Mouse (Mus musculus) left cerebral cortex, postnatal 25 days (tissue): Measurements from ENCODE around the gene Fuz. TPM values are rescaled to one million over a fixed set of nuclear protein-coding genes. Genes with fewer than 3 reads are reported as not detected.

Experiments
- DNase-seq, 2 experiments: peaks; one replicate each; pipeline ENCODE4 v3.0.0; 2022; ENCODE audit warnings: low spot score in 2 of 2, mixed read lengths in 1 of 2
- intact Hi-C: fragments of 180-260 bp; cut with DNase I; formaldehyde crosslinking; loops from one replicate; pipeline ENCODE4 v1.15.1; 2025
- total RNA-seq, 2 experiments: library from RNA; stranded (reverse); gene quantifications; 2 replicates each; pipeline ENCODE4 v1.2.3; 2021

The Fuz gene
- total RNA-seq: 10 to 100 TPM; 20.7 to 25.5 TPM

GRCm38 (mm10) chr7:44895593-44896434 lies at the start of gene Fuz:
Fuz (plus strand) TSS chr7:44896079.
- DNase-seq: peak; percentile 91 to 97
- intact Hi-C loops: loop anchor here (1.0 kb wide), 1 partner anchor 27 kb away; the partner anchor contains the start of gene Ptov1

GRCm38 (mm10) chr7:44846804-44847203 lies 49.1 kb upstream of the Fuz start:
- intact Hi-C loops: no loop called here

GRCm38 (mm10) chr7:44847772-44848171 lies 48.1 kb upstream of the Fuz start:
- intact Hi-C loops: no loop called here

More at GRCm38 (mm10) chr7:44846804-44847203, 49.1 kb upstream of the Fuz start:
- DNase-seq: no peak

GRCm38 (mm10) chr7:44848561-44849415 lies 47.1 kb upstream of the Fuz start, which contains the start of the genes Akt1s1 and Tbc1d17:
Akt1s1 (plus strand) TSS chr7:44848991.
Tbc1d17 (minus strand) TSS chr7:44849079.
- intact Hi-C loops: loop anchor here (1.0 kb wide), 1 partner anchor 42 kb away; no protein-coding TSS in a partner anchor
- DNase-seq: peak; percentile 99 to 100

More at GRCm38 (mm10) chr7:44847772-44848171, 48.1 kb upstream of the Fuz start:
- DNase-seq: no peak

- DNase-seq: peak; percentile 91 to 96
- intact Hi-C loops: loop anchor here (1.0 kb wide), 1 partner anchor 41 kb away; no protein-coding TSS in a partner anchor
These were observed 46.3 kb upstream of the Fuz start for GRCm38 (mm10) chr7:44849416-44850111.

GRCm38 (mm10) chr7:44850146-44850545 lies 45.7 kb upstream of the Fuz start:
- peak; percentile 78 for DNase-seq

GRCm38 (mm10) chr7:44850789-44851624 lies 44.9 kb upstream of the Fuz start:
- DNase-seq: no peak
- intact Hi-C loops: no loop called here

More at GRCm38 (mm10) chr7:44850146-44850545, 45.7 kb upstream of the Fuz start:
- intact Hi-C loops: no loop called here

GRCm38 (mm10) chr7:44851625-44852234 lies 44.1 kb upstream of the Fuz start:
- no peak for DNase-seq
- intact Hi-C loops: no loop called here

- no peak for DNase-seq
- intact Hi-C loops: no loop called here
These were observed 43.4 kb upstream of the Fuz start for GRCm38 (mm10) chr7:44852259-44853027.

- no peak for DNase-seq
- intact Hi-C loops: no loop called here
These were observed 42.8 kb upstream of the Fuz start for GRCm38 (mm10) chr7:44853065-44853464.

- DNase-seq: no peak
- intact Hi-C loops: no loop called here
These were observed 42.1 kb upstream of the Fuz start for GRCm38 (mm10) chr7:44853596-44854355.

GRCm38 (mm10) chr7:44854356-44855031 lies 41.4 kb upstream of the Fuz start:
- intact Hi-C loops: no loop called here
- peak; percentile 70 to 75 for DNase-seq

GRCm38 (mm10) chr7:44855036-44855435 lies 40.8 kb upstream of the Fuz start:
- intact Hi-C loops: no loop called here
- DNase-seq: no peak

GRCm38 (mm10) chr7:44856265-44856916 lies 39.5 kb upstream of the Fuz start:
- DNase-seq: no peak
- intact Hi-C loops: no loop called here

- DNase-seq: peak; percentile 92 to 97
- intact Hi-C loops: loop anchor here (1.0 kb wide), 1 partner anchor 12 kb away; the partner anchor contains the start of gene Ptov1
These were observed 38.8 kb upstream of the Fuz start, which contains the start of gene Pnkp for GRCm38 (mm10) chr7:44857042-44857552. Pnkp (plus strand) TSS chr7:44857139.
